Mouse (Mus musculus): ENCODE results near the gene Prr5l.

GRCm38 (mm10) chr2:101830186-101830915, 52.5 kb downstream of the Prr5l start:
- TF ChIP-seq CTCF (IDR thresholded peaks at IDR 0.05): no peak
- TF ChIP-seq POLR2A (IDR thresholded peaks at IDR 0.05; ENCODE audit: insufficient read depth, low read depth, low read length): no peak
- TF ChIP-seq EP300 (IDR thresholded peaks at IDR 0.05; ENCODE audit: insufficient read depth, low read depth, low read length): no peak

Data from heart, adult 2 months (tissue).